Mouse (Mus musculus): ENCODE measurements around the gene Tmem109. TPM values are rescaled to one million over a fixed set of nuclear protein-coding genes. Genes with fewer than 3 reads are reported as not detected.

Gene Tmem109
- 92.4 and 94.5 TPM in 2 replicates for polyA plus RNA-seq (2014; fragmentation: Nextera tagmentation; extraction: Ambion mirVana)

GRCm38 (mm10) chr19:10881426-10882154 is at the start of gene Tmem109:
TSS of gene Tmem109 (minus strand) at chr19:10882001.
- peak within 1 kb of the TSS; percentile 83 for H3K9ac ChIP-seq (ENCODE audit: low read length)
- peaks cover 18% of the 10 kb centered on the region for H3K9me3 ChIP-seq (ENCODE audit: control insufficient read depth, low read length)
- H3K27ac ChIP-seq (replicated peaks in 1 of 2; ENCODE audit: control insufficient read depth in 1 of 2, insufficient read depth in 1 of 2, low read depth in 2 of 2, low read length in 2 of 2), result peak within 1 kb of the TSS; percentile 92 to 97
- peaks cover 7% of the 10 kb centered on the region; the same call in 1 of the 2 replicates for H3K36me3 ChIP-seq (ENCODE audit: control insufficient read depth, insufficient read depth, low read length)
- H3K27me3 ChIP-seq (ENCODE audit: control insufficient read depth, insufficient read depth, low read length), result no peaks in the 10 kb centered on the region
- ATAC-seq (ENCODE audit: insufficient number of reproducible peaks, insufficient read depth, low FRiP score, low read depth), result peak; percentile 86
- WGBS, result under 1% methylated on average over 49 of the region's 49 CpGs
- peak within 1 kb of the TSS; percentile 53 to 67 for H3K4me3 ChIP-seq (ENCODE audit: control insufficient read depth in 1 of 2, insufficient read depth in 1 of 2, low read depth in 1 of 2, low read length in 2 of 2)
- H3K4me1 ChIP-seq (ENCODE audit: control insufficient read depth in 2 of 2, insufficient read depth in 2 of 2, low read length in 2 of 2), result peaks cover 2 to 24% of the 10 kb centered on the region in 2 experiments; a peak in 3 of 4 replicates
- peak within 1 kb of the TSS; percentile 97 for H3K4me2 ChIP-seq (ENCODE audit: low read length)

GRCm38 (mm10) chr19:10930641-10931040 is 48.8 kb upstream of the Tmem109 start:
- ATAC-seq (ENCODE audit: insufficient number of reproducible peaks, insufficient read depth, low FRiP score, low read depth), result no peak
- no peaks in the 10 kb centered on the region for H3K9me3 ChIP-seq (ENCODE audit: control insufficient read depth, low read length)

GRCm38 (mm10) chr19:10926666-10927065 is 44.9 kb upstream of the Tmem109 start:
- Histone ChIP-seq H3K27ac (replicated peaks in 1 of 2; ENCODE audit: control insufficient read depth in 1 of 2, insufficient read depth in 1 of 2, low read depth in 2 of 2, low read length in 2 of 2) (peak overlapping the region; percentile 62 to 66), H3K9me3 (ENCODE audit: control insufficient read depth, low read length) (no peaks in the 10 kb centered on the region), H3K27me3 (ENCODE audit: control insufficient read depth, insufficient read depth, low read length) (no peaks in the 10 kb centered on the region), H3K4me3 (ENCODE audit: control insufficient read depth in 1 of 2, insufficient read depth in 1 of 2, low read depth in 1 of 2, low read length in 2 of 2) (no peak overlapping the region), H3K4me2 (ENCODE audit: low read length) (no peak overlapping the region), H3K4me1 (ENCODE audit: control insufficient read depth in 2 of 2, insufficient read depth in 2 of 2, low read length in 2 of 2) (peaks cover 7 to 9% of the 10 kb centered on the region in 2 experiments), H3K36me3 (ENCODE audit: control insufficient read depth, insufficient read depth, low read length) (no peaks in the 10 kb centered on the region), H3K9ac (ENCODE audit: low read length) (peak overlapping the region; percentile 2; the same call in 1 of the 2 replicates)
- WGBS, result 28% methylated on average over 4 of the region's 4 CpGs
- no peak; the same call in 1 of the 2 replicates for ATAC-seq (ENCODE audit: insufficient number of reproducible peaks, insufficient read depth, low FRiP score, low read depth)

More at GRCm38 (mm10) chr19:10930641-10931040, 48.8 kb upstream of the Tmem109 start:
- 70% methylated on average over 2 of the region's 2 CpGs for WGBS
- Histone ChIP-seq H3K4me3 (ENCODE audit: control insufficient read depth in 1 of 2, insufficient read depth in 1 of 2, low read depth in 1 of 2, low read length in 2 of 2) (no peak overlapping the region), H3K27ac (replicated peaks in 1 of 2; ENCODE audit: control insufficient read depth in 1 of 2, insufficient read depth in 1 of 2, low read depth in 2 of 2, low read length in 2 of 2) (no peak overlapping the region), H3K9ac (ENCODE audit: low read length) (no peak overlapping the region), H3K4me1 (ENCODE audit: control insufficient read depth in 2 of 2, insufficient read depth in 2 of 2, low read length in 2 of 2) (peaks cover 12 to 13% of the 10 kb centered on the region in 2 experiments), H3K27me3 (ENCODE audit: control insufficient read depth, insufficient read depth, low read length) (no peaks in the 10 kb centered on the region), H3K4me2 (ENCODE audit: low read length) (no peak overlapping the region), H3K36me3 (ENCODE audit: control insufficient read depth, insufficient read depth, low read length) (no peaks in the 10 kb centered on the region)

- H3K4me3 ChIP-seq (ENCODE audit: control insufficient read depth in 1 of 2, insufficient read depth in 1 of 2, low read depth in 1 of 2, low read length in 2 of 2), result no peak overlapping the region
- no peaks in the 10 kb centered on the region for H3K9me3 ChIP-seq (ENCODE audit: control insufficient read depth, low read length)
- H3K4me2 ChIP-seq (ENCODE audit: low read length), result no peak overlapping the region
- no peak for ATAC-seq (ENCODE audit: insufficient number of reproducible peaks, insufficient read depth, low FRiP score, low read depth)
- H3K9ac ChIP-seq (ENCODE audit: low read length), result peak overlapping the region; percentile 2; the same call in 1 of the 2 replicates
- 64% methylated on average over 5 of the region's 6 CpGs for WGBS
- H3K27ac ChIP-seq (replicated peaks in 1 of 2; ENCODE audit: control insufficient read depth in 1 of 2, insufficient read depth in 1 of 2, low read depth in 2 of 2, low read length in 2 of 2), result peak overlapping the region; percentile 62 to 66
- H3K36me3 ChIP-seq (ENCODE audit: control insufficient read depth, insufficient read depth, low read length), result no peaks in the 10 kb centered on the region
- H3K27me3 ChIP-seq (ENCODE audit: control insufficient read depth, insufficient read depth, low read length), result no peaks in the 10 kb centered on the region
- H3K4me1 ChIP-seq (ENCODE audit: control insufficient read depth in 2 of 2, insufficient read depth in 2 of 2, low read length in 2 of 2), result peaks cover 7 to 9% of the 10 kb centered on the region in 2 experiments
Measured at GRCm38 (mm10) chr19:10926123-10926621, 44.4 kb upstream of the Tmem109 start.

GRCm38 (mm10) chr19:10924220-10924619 is 42.4 kb upstream of the Tmem109 start:
- Histone ChIP-seq H3K4me2 (ENCODE audit: low read length) (no peak overlapping the region), H3K9me3 (ENCODE audit: control insufficient read depth, low read length) (no peaks in the 10 kb centered on the region), H3K9ac (ENCODE audit: low read length) (no peak overlapping the region), H3K4me3 (ENCODE audit: control insufficient read depth in 1 of 2, insufficient read depth in 1 of 2, low read depth in 1 of 2, low read length in 2 of 2) (no peak overlapping the region), H3K4me1 (ENCODE audit: control insufficient read depth in 2 of 2, insufficient read depth in 2 of 2, low read length in 2 of 2) (peaks cover 7 to 9% of the 10 kb centered on the region in 2 experiments), H3K27me3 (ENCODE audit: control insufficient read depth, insufficient read depth, low read length) (no peaks in the 10 kb centered on the region), H3K27ac (replicated peaks in 1 of 2; ENCODE audit: control insufficient read depth in 1 of 2, insufficient read depth in 1 of 2, low read depth in 2 of 2, low read length in 2 of 2) (no peak overlapping the region), H3K36me3 (ENCODE audit: control insufficient read depth, insufficient read depth, low read length) (no peaks in the 10 kb centered on the region)
- 50% methylated on average over 4 of the region's 4 CpGs for WGBS
- no peak for ATAC-seq (ENCODE audit: insufficient number of reproducible peaks, insufficient read depth, low FRiP score, low read depth)

- Histone ChIP-seq H3K9ac (ENCODE audit: low read length) (no peak overlapping the region), H3K27ac (replicated peaks in 1 of 2; ENCODE audit: control insufficient read depth in 1 of 2, insufficient read depth in 1 of 2, low read depth in 2 of 2, low read length in 2 of 2) (no peak overlapping the region), H3K9me3 (ENCODE audit: control insufficient read depth, low read length) (no peaks in the 10 kb centered on the region), H3K4me3 (ENCODE audit: control insufficient read depth in 1 of 2, insufficient read depth in 1 of 2, low read depth in 1 of 2, low read length in 2 of 2) (no peak overlapping the region), H3K36me3 (ENCODE audit: control insufficient read depth, insufficient read depth, low read length) (no peaks in the 10 kb centered on the region), H3K27me3 (ENCODE audit: control insufficient read depth, insufficient read depth, low read length) (no peaks in the 10 kb centered on the region), H3K4me1 (ENCODE audit: control insufficient read depth in 2 of 2, insufficient read depth in 2 of 2, low read length in 2 of 2) (peaks cover 7 to 9% of the 10 kb centered on the region in 2 experiments), H3K4me2 (ENCODE audit: low read length) (no peak overlapping the region)
- WGBS, result 64% methylated on average over 3 of the region's 3 CpGs
- ATAC-seq (ENCODE audit: insufficient number of reproducible peaks, insufficient read depth, low FRiP score, low read depth), result no peak
Measured at GRCm38 (mm10) chr19:10921058-10921457, 39.3 kb upstream of the Tmem109 start.

GRCm38 (mm10) chr19:10920532-10920931 is 38.7 kb upstream of the Tmem109 start, which contains the start of gene Zp1:
TSS of gene Zp1 (minus strand) at chr19:10920632.
- H3K4me2 ChIP-seq (ENCODE audit: low read length), result no peak within 1 kb of the TSS
- ATAC-seq (ENCODE audit: insufficient number of reproducible peaks, insufficient read depth, low FRiP score, low read depth), result no peak
- peaks cover 5 to 7% of the 10 kb centered on the region in 2 experiments; a peak in 3 of 4 replicates for H3K4me1 ChIP-seq (ENCODE audit: control insufficient read depth in 2 of 2, insufficient read depth in 2 of 2, low read length in 2 of 2)
- H3K4me3 ChIP-seq (ENCODE audit: control insufficient read depth in 1 of 2, insufficient read depth in 1 of 2, low read depth in 1 of 2, low read length in 2 of 2), result no peak within 1 kb of the TSS
- H3K27me3 ChIP-seq (ENCODE audit: control insufficient read depth, insufficient read depth, low read length), result no peaks in the 10 kb centered on the region
- H3K36me3 ChIP-seq (ENCODE audit: control insufficient read depth, insufficient read depth, low read length), result no peaks in the 10 kb centered on the region
- no peak within 1 kb of the TSS for H3K27ac ChIP-seq (replicated peaks in 1 of 2; ENCODE audit: control insufficient read depth in 1 of 2, insufficient read depth in 1 of 2, low read depth in 2 of 2, low read length in 2 of 2)
- no peaks in the 10 kb centered on the region for H3K9me3 ChIP-seq (ENCODE audit: control insufficient read depth, low read length)
- WGBS, result 69% methylated on average over 2 of the region's 2 CpGs
- no peak within 1 kb of the TSS for H3K9ac ChIP-seq (ENCODE audit: low read length)

Measured in heart, embryonic 14.5 days (tissue).